Mouse (Mus musculus) stomach, embryonic 14.5 days (tissue): Measurements from ENCODE around the gene Dpysl5. TPM values are rescaled to one million over a fixed set of nuclear protein-coding genes. Genes with fewer than 3 reads are reported as not detected.

ENCODE experiments used
- ATAC-seq: fragments of 200-750 bp; cut with Nextera tagmentation; 2 replicates; pipeline ENCODE4 v1.8.0; 2017; ENCODE audit warnings: low read depth, moderate TSS enrichment; ENCODE audit not compliant: insufficient number of reproducible peaks, insufficient read depth, low FRiP score
- H3K27ac ChIP-seq: fragments of 300-500 bp; sonication (generic); 2 replicates; pipeline ENCODE4 v1.5.1; 2014; ENCODE audit warnings: mild to moderate bottlenecking, low read length, moderate library complexity, mixed read lengths
- H3K27me3 ChIP-seq: fragments of 300-500 bp; sonication (generic); 2 replicates; pipeline ENCODE4 v1.6.1; 2014; ENCODE audit warnings: low read length, control low read depth, mixed read lengths; ENCODE audit not compliant: control insufficient read depth, insufficient read depth
- H3K36me3 ChIP-seq: fragments of 300-500 bp; sonication (generic); 2 replicates; pipeline ENCODE4 v1.6.1; 2014; ENCODE audit warnings: mild to moderate bottlenecking, control low read depth, low read length, moderate library complexity, mixed read lengths; ENCODE audit not compliant: control insufficient read depth, insufficient read depth
- H3K4me1 ChIP-seq: fragments of 300-500 bp; sonication (generic); 2 replicates; pipeline ENCODE4 v1.6.1; 2014; ENCODE audit warnings: low read length, control low read depth, mixed read lengths; ENCODE audit not compliant: control insufficient read depth, insufficient read depth
- H3K4me2 ChIP-seq: fragments of 300-500 bp; sonication (generic); replicated peaks from 2 replicates; pipeline ENCODE4 v1.6.1; 2014; ENCODE audit warnings: low read depth, low read length, control low read depth
- H3K4me3 ChIP-seq: fragments of 300-500 bp; sonication (generic); 2 replicates; pipeline ENCODE4 v1.5.1; 2014; ENCODE audit warnings: low read depth, low read length, control low read depth
- H3K9ac ChIP-seq: fragments of 300-500 bp; sonication (generic); replicated peaks from 2 replicates; pipeline ENCODE4 v1.6.1; 2014; ENCODE audit warnings: low read depth, mild to moderate bottlenecking, control low read depth, low read length, moderate library complexity, mixed read lengths
- H3K9me3 ChIP-seq: fragments of 300-500 bp; sonication (generic); 2 replicates; pipeline ENCODE4 v1.6.1; 2016; ENCODE audit warnings: low read depth, low read length, control low read depth; ENCODE audit not compliant: control insufficient read depth
- WGBS: fragments of 180-500 bp; shearing (Covaris S2); extraction: QIAGEN DNeasy Blood & Tissue Kit; methylation state at CpG from one replicate; pipeline ENCODE4 v1.1.7; 2014; 5-methylcytosine and 5-hydroxymethylcytosine counted together
- polyA plus RNA-seq: library from polyadenylated mRNA; unstranded; fragments of >200 nt; fragmentation: Nextera tagmentation; extraction: Ambion mirVana; gene quantifications from 2 replicates; pipeline ENCODE4 v1.2.1, GENCODE M21; 2014

Gene Dpysl5
- polyA plus RNA-seq, 1 experiment from 2014 or later, result 11.0 TPM

- Histone ChIP-seq H3K27ac (no peak overlapping the region), H3K4me2 (no peak overlapping the region), H3K4me1 (no peaks in the 10 kb centered on the region; the same call in 1 of the 2 replicates), H3K36me3 (no peaks in the 10 kb centered on the region), H3K9ac (no peak overlapping the region), H3K9me3 (no peaks in the 10 kb centered on the region), H3K4me3 (no peak overlapping the region), H3K27me3 (no peaks in the 10 kb centered on the region)
- WGBS, result 63% methylated on average over 14 of the region's 14 CpGs
- ATAC-seq, result no peak
Observed at GRCm38 (mm10) chr5:30762815-30763510, 51.6 kb downstream of the Dpysl5 start.

GRCm38 (mm10) chr5:30763511-30763830 lies 52.1 kb downstream of the Dpysl5 start:
- ATAC-seq, result no peak
- Histone ChIP-seq H3K4me1 (peaks cover 5% of the 10 kb centered on the region; the same call in 1 of the 2 replicates), H3K9ac (no peak overlapping the region), H3K4me3 (no peak overlapping the region), H3K27ac (no peak overlapping the region), H3K9me3 (no peaks in the 10 kb centered on the region), H3K27me3 (no peaks in the 10 kb centered on the region), H3K4me2 (no peak overlapping the region), H3K36me3 (no peaks in the 10 kb centered on the region)
- WGBS, result 84% methylated on average over 5 of the region's 5 CpGs

GRCm38 (mm10) chr5:30765596-30766370 lies 54.4 kb downstream of the Dpysl5 start:
- no peaks in the 10 kb centered on the region for H3K9me3 ChIP-seq
- 77% methylated on average over 12 of the region's 12 CpGs for WGBS
- H3K36me3 ChIP-seq, result no peaks in the 10 kb centered on the region
- no peak overlapping the region for H3K4me2 ChIP-seq
- no peak overlapping the region for H3K27ac ChIP-seq
- no peak overlapping the region for H3K9ac ChIP-seq
- H3K4me3 ChIP-seq, result no peak overlapping the region
- no peaks in the 10 kb centered on the region for H3K27me3 ChIP-seq
- peaks cover 14% of the 10 kb centered on the region; the same call in 1 of the 2 replicates for H3K4me1 ChIP-seq
- ATAC-seq, result no peak

- 66% methylated on average over 4 of the region's 4 CpGs for WGBS
- H3K4me3 ChIP-seq, result no peak overlapping the region
- H3K9ac ChIP-seq, result no peak overlapping the region
- no peaks in the 10 kb centered on the region for H3K36me3 ChIP-seq
- H3K27me3 ChIP-seq, result no peaks in the 10 kb centered on the region
- peak overlapping the region; percentile 16; the same call in 1 of the 2 replicates for H3K4me2 ChIP-seq
- H3K27ac ChIP-seq, result no peak overlapping the region
- peaks cover 18% of the 10 kb centered on the region; the same call in 1 of the 2 replicates for H3K4me1 ChIP-seq
- no peaks in the 10 kb centered on the region for H3K9me3 ChIP-seq
- no peak for ATAC-seq
Observed at GRCm38 (mm10) chr5:30768082-30768481, 56.7 kb downstream of the Dpysl5 start.

GRCm38 (mm10) chr5:30768598-30768997 lies 57.2 kb downstream of the Dpysl5 start:
- peak overlapping the region; percentile 16; the same call in 1 of the 2 replicates for H3K4me2 ChIP-seq
- peak; percentile 71; the same call in 1 of the 2 replicates for ATAC-seq
- H3K9me3 ChIP-seq, result no peaks in the 10 kb centered on the region
- 17% methylated on average over 9 of the region's 9 CpGs for WGBS
- no peaks in the 10 kb centered on the region for H3K36me3 ChIP-seq
- peaks cover 18% of the 10 kb centered on the region; the same call in 1 of the 2 replicates for H3K4me1 ChIP-seq
- H3K27ac ChIP-seq, result no peak overlapping the region
- H3K4me3 ChIP-seq, result no peak overlapping the region
- no peaks in the 10 kb centered on the region for H3K27me3 ChIP-seq
- no peak overlapping the region for H3K9ac ChIP-seq

GRCm38 (mm10) chr5:30769075-30769474 lies 57.7 kb downstream of the Dpysl5 start:
- Histone ChIP-seq H3K4me2 (no peak overlapping the region), H3K9me3 (no peaks in the 10 kb centered on the region), H3K27ac (no peak overlapping the region), H3K36me3 (no peaks in the 10 kb centered on the region), H3K4me1 (peaks cover 18% of the 10 kb centered on the region; the same call in 1 of the 2 replicates), H3K9ac (no peak overlapping the region), H3K4me3 (no peak overlapping the region), H3K27me3 (no peaks in the 10 kb centered on the region)
- ATAC-seq, result no peak
- WGBS, result 79% methylated on average over 9 of the region's 9 CpGs

- WGBS, result 7% methylated on average over 20 of the region's 20 CpGs
- Histone ChIP-seq H3K9me3 (no peaks in the 10 kb centered on the region), H3K4me3 (no peak overlapping the region), H3K4me1 (0 out of 2 replicates have a peak, but pooled peaks cover 4% of the 10 kb centered on the region), H3K27me3 (no peaks in the 10 kb centered on the region), H3K9ac (no peak overlapping the region), H3K36me3 (no peaks in the 10 kb centered on the region), H3K4me2 (peak overlapping the region; percentile 52), H3K27ac (no peak overlapping the region)
- peak; percentile 68; the same call in 1 of the 2 replicates for ATAC-seq
Observed at GRCm38 (mm10) chr5:30774601-30775371, 63.4 kb downstream of the Dpysl5 start.

- WGBS, result 63% methylated on average over 9 of the region's 9 CpGs
- Histone ChIP-seq H3K4me3 (no peak overlapping the region), H3K9me3 (no peaks in the 10 kb centered on the region), H3K9ac (no peak overlapping the region), H3K4me2 (no peak overlapping the region), H3K36me3 (no peaks in the 10 kb centered on the region), H3K4me1 (no peaks in the 10 kb centered on the region), H3K27me3 (no peaks in the 10 kb centered on the region), H3K27ac (no peak overlapping the region)
- ATAC-seq, result no peak
Observed at GRCm38 (mm10) chr5:30780699-30781098, 69.3 kb downstream of the Dpysl5 start.
